Mouse (Mus musculus) kidney, adult 2 months (tissue): Measurements from ENCODE around the gene Kcna6.

Experiments
- CTCF ChIP-seq: fragments of 200-500 bp; conservative IDR thresholded peaks from 2 replicates; pipeline ENCODE4 v1.5.1; 2011; ENCODE audit warnings: low read depth, mild to moderate bottlenecking, control low read depth, low read length, moderate library complexity, mixed read lengths; ENCODE audit not compliant: insufficient read depth, insufficient read length
- POLR2A ChIP-seq: fragments of 200-500 bp; IDR thresholded peaks from one replicate; pipeline ENCODE4 v1.6.1; 2011; ENCODE audit warnings: low read depth, low read length, control low read depth

DNA sequence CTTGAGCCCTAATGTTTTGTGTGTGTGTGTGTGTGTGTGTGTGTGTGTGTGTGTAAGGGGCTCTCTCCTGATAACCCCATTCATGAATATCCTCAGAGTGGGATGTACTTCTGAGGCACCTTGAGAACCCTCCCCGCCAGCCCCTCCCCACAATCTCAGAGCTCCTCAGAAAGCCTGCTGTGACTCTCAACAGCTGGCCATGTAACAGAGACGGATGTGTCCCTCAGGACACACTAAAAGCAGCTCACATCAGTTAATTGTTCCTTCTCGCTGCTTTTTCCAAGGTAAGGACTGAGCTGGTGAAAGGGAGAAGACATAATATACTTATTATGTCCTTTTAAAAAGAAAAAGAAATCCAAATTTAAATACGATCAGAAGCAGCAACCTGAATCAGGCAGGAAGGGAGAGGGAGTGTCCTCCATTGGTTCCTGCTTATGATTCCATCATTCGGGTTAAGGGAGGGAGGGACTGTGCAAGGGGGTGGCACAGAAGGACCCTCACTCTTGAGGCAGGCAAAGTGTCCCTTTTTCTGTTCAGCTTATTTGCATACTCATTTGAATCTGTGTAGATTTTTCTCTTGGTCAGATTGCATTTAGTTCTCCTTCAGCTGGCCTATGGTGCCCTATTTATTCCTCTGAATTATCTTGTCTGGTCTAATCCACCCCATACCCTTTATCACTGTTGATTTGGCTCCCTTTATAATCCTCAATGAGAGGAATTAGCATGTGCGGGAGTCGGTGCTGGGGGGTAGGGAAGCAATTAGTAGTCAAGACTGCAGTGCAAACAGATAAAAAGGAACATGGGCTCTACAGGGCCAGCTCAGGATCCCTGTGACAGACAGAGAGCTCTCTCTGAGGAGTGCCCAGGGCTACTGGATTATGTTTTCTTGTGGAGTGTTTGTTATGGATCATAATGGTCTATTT, 27.4 kb upstream of the Kcna6 start:
- TF ChIP-seq POLR2A (no peak), CTCF (no peak)
